Mouse (Mus musculus) spleen, adult 2 months (tissue): ENCODE measurements at regions not wholly inside any gene's neighbourhood (a gene's known extent, or its start where the extent isn't known, plus 50 kb on each side); places are given as distances from the start of the nearest gene placed in this dataset.

Experiments
- DNase-seq, 2 experiments: peaks; one replicate each; pipeline versions ENCODE4 v3.0.0 to v3.0.0-alpha.2; 2012 to 2021; ENCODE audit warnings: low spot score in 2 of 2, low read depth in 1 of 2
- H3K27ac ChIP-seq: fragments of 200-500 bp; 2 replicates; pipeline ENCODE4 v1.5.1; 2012; ENCODE audit warnings: low read length, inconsistent platforms; ENCODE audit not compliant: insufficient read depth
- H3K27me3 ChIP-seq: fragments of 200-500 bp; 2 replicates; pipeline ENCODE4 v1.6.1; 2012; ENCODE audit warnings: mild to moderate bottlenecking, moderate library complexity, low read length, inconsistent platforms; ENCODE audit not compliant: control insufficient read depth, insufficient read depth
- H3K36me3 ChIP-seq: fragments of 200-500 bp; 2 replicates; pipeline ENCODE4 v1.6.1; 2012; ENCODE audit warnings: mild to moderate bottlenecking, low read length, inconsistent platforms; ENCODE audit not compliant: control insufficient read depth, insufficient read depth
- H3K4me1 ChIP-seq: fragments of 200-500 bp; 2 replicates; pipeline ENCODE4 v1.6.1; 2011; ENCODE audit warnings: inconsistent platforms; ENCODE audit not compliant: control insufficient read depth, insufficient read depth, insufficient read length
- H3K4me3 ChIP-seq: fragments of 200-500 bp; 2 replicates; pipeline ENCODE4 v1.5.1; 2011; ENCODE audit warnings: mild to moderate bottlenecking, inconsistent platforms; ENCODE audit not compliant: insufficient read depth, insufficient read length; ENCODE audit errors: extremely low read depth
- CTCF ChIP-seq: fragments of 200-500 bp; IDR thresholded peaks from 2 replicates; pipeline ENCODE4 v1.5.1; 2011; ENCODE audit warnings: mild to moderate bottlenecking, inconsistent platforms; ENCODE audit not compliant: insufficient read depth, insufficient read length, insufficient replicate concordance; ENCODE audit errors: extremely low read depth
- POLR2A ChIP-seq: fragments of 200-500 bp; IDR thresholded peaks from 2 replicates; pipeline ENCODE4 v1.6.1; 2011; ENCODE audit warnings: low read depth, low read length, inconsistent platforms
- WGBS: fragments of 180-500 bp; shearing (Covaris S2); methylation state at CpG from one replicate; pipeline ENCODE4 v1.1.7; 2018; 5-methylcytosine and 5-hydroxymethylcytosine counted together

DNA sequence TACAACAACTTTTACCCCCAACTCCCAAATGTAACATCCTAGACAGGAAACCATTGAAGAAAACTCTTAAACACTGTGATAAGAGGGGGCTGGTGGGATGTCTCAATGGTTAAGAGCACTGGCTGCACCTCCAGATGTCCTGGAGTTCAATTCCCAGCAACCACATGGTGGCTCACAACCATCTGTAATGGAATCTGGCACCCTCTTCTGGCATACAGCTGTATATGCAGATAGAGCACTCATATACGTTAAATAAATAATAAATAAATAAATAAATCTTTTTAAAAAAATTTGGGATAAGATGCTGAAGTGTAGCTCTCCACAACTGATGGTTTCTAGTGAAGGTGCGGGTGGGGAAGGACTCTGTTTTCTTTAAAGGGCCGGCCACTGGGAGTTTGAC, 69.3 kb downstream of the Kctd15 start:
- Histone ChIP-seq H3K4me1 (no peaks in the 10 kb centered on the region), H3K4me3 (no peak overlapping the region), H3K27me3 (no peaks in the 10 kb centered on the region), H3K27ac (no peak overlapping the region), H3K36me3 (no peaks in the 10 kb centered on the region)
- no peak for DNase-seq
- WGBS: 91% methylated on average over 3 of the region's 3 CpGs
- TF ChIP-seq POLR2A: no peak
- TF ChIP-seq CTCF: no peak

DNA sequence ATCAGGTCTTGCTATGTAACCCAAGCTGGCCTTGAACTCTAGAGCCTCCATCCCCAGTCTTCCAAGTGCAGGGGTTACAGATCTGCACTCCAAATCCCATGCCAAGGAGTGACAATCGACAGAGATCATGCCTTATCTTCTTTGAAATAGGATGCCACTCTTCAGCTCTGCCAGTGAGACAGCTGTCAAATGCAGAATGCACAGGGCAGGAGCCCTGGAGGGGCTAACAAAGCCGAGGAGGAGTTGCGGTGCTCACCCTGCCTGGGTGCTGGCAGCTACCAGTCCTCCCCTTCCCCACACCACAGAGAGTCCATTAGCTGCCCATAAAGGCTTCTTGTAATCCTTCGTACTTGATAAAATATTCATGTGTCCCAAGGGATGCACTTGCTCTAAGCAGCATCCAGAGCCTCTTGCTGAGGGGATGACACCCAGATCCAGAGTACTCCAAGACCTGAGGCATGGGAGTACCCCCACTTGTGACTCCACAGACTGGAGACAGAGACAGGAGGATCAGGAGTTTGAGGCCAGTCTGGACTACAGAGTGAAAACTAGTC, 71.1 kb downstream of the Kctd15 start:
- Histone ChIP-seq H3K4me3 (no peak overlapping the region), H3K4me1 (no peaks in the 10 kb centered on the region), H3K36me3 (no peaks in the 10 kb centered on the region), H3K27me3 (no peaks in the 10 kb centered on the region), H3K27ac (no peak overlapping the region)
- TF ChIP-seq POLR2A (no peak), CTCF (no peak)
- 75% methylated on average over 4 of the region's 4 CpGs for WGBS
- DNase-seq: no peak

DNA sequence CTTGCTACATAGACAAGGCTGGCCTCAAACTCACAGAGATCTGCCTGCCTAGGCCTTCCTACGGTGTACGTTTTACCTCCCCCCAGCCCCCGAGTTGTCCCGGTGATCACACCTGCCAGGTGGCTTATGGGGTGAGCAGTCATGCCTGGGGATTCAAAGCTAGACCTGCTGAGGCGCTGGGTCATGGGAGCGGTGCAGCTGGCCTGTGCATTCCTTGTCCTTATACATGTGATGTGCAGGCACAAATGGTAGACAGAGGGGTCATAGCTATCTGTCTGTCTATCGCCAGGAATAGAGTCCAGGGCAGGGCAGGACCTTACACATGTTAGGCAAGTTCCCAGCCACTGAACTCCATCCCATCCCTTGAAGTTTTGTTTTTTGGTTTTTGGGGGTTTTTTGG, 71.7 kb downstream of the Kctd15 start:
- WGBS: 92% methylated on average over 7 of the region's 7 CpGs
- H3K4me3 ChIP-seq: no peak overlapping the region

DNA sequence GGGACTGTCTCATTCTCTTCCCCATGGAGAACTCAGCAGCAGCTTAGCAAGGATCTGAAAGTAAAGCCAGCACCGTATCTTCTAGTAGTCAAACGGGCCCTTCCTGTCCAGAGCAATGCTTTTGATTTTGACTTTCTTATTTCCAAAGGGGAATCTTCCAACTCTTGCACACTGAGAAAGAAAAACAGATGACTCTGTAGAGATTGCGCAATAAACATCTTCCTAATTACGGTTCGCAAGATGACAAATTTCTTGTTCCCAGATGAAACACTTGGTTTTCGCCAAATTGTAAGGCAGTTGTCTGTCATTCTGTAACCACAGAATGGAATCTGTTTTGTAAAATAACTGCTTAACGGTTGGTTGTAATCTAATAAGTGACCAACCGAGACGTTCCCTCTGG, 75.7 kb downstream of the Kctd15 start:
- H3K27ac ChIP-seq: no peak overlapping the region
- no peak overlapping the region for H3K4me3 ChIP-seq
- DNase-seq: no peak
- no peaks in the 10 kb centered on the region for H3K27me3 ChIP-seq
- WGBS: 91% methylated on average over 9 of the region's 9 CpGs
- TF ChIP-seq CTCF (no peak), POLR2A (no peak)
- no peaks in the 10 kb centered on the region for H3K4me1 ChIP-seq
- H3K36me3 ChIP-seq: no peaks in the 10 kb centered on the region

More for the DNA sequence above, 71.7 kb downstream of the Kctd15 start:
- no peak for DNase-seq
- H3K36me3 ChIP-seq: no peaks in the 10 kb centered on the region
- no peaks in the 10 kb centered on the region for H3K27me3 ChIP-seq
- no peak overlapping the region for H3K27ac ChIP-seq
- no peaks in the 10 kb centered on the region for H3K4me1 ChIP-seq
- no peak for TF ChIP-seq CTCF
- TF ChIP-seq POLR2A: no peak

DNA sequence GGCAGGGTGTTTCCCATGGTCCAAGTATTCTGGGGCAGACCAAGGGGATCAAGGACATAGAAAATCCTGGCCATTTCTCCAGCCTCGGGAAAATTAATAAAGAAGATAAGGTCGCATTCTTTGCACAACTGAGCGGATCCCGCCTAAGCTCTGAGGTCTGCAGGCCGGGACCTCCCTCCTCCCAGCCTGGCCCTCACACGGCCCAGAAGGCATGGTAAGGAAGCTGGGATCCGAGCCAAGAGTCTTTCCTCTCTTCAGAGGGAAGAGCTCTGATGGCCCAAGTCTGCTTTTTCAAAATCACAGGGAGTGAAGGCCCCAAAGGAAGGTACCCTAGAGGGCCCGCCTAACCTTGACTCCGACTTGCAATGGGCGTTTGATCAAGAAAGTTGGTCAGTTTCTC, 85.2 kb downstream of the Kctd15 start:
- TF ChIP-seq CTCF: no peak
- no peak for TF ChIP-seq POLR2A
- no peaks in the 10 kb centered on the region for H3K27me3 ChIP-seq
- DNase-seq: no peak
- peaks cover 2% of the 10 kb centered on the region; the same call in 1 of the 2 replicates for H3K4me1 ChIP-seq
- WGBS: 68% methylated on average over 10 of the region's 10 CpGs
- H3K27ac ChIP-seq: peak overlapping the region; percentile 25; the same call in 1 of the 2 replicates
- no peak overlapping the region for H3K4me3 ChIP-seq
- no peaks in the 10 kb centered on the region for H3K36me3 ChIP-seq

DNA sequence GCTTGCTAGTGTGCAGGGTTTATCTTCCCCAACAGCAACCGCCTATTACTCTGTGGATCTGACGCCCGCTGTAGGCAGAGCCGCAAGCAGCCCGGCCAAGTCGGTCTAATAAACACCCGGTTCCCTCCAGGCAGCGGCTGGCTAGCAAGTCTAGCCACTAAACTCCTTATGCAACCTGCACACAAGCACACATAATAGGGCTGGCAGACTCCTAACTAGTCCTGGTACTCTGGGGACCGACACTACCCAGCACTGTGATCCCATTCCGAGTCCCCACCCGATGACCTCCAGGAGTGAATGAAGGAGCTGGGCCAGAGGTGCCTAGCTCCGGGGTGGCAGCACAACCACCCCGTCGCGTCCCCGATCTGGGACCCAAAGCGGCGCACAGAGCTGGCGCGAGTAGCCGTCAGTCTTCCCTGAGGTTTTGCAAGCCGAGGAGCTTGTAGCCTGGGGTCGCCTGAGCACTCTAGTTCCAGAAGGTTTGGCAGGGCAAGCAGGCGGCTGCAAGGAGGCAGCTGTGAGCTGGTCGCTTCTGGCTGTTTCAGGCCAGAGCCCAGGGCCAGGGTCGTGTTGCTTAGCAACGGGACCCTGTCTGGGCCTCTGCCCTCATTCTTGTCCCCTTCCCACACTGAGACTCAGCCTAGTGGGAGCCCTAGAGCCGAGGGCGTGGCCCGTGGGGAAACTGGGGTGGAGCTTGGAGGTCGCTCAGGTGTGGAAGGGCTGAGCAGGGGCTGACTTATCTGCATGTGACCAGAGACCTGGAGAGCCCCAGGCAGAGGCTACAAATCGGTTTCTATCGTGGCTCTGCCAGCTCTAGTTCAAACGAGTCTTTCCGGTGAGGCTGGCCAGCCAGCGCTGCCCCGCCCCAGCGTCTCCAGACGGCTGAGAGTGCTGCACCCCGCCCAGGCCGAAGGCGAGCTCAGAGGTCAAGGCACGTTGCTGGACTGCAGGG, 86.1 kb downstream of the Kctd15 start:
- Histone ChIP-seq H3K27ac (no peak overlapping the region), H3K4me1 (peaks cover 2% of the 10 kb centered on the region; the same call in 1 of the 2 replicates), H3K4me3 (no peak overlapping the region), H3K36me3 (no peaks in the 10 kb centered on the region), H3K27me3 (no peaks in the 10 kb centered on the region)
- no peak for TF ChIP-seq POLR2A
- TF ChIP-seq CTCF: no peak
- DNase-seq: no peak
- WGBS: 11% methylated on average over 43 of the region's 43 CpGs

DNA sequence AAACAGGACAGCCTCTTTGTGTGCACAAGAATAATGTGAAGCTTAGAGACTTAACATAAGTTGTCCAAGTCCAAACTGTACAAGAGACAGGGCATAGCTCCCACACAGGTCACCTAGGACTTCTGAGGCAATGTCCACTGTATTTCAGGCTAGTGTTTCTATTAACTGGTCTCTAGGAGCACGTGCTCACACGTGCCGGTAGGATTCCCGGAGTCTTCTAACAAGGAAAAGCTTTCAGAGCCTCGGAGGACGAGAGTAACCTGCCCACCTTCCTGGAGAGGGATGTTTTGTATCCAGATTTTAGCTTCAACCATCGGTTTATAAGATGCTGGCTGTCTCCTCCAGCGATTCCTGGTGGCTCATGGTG, 86.8 kb downstream of the Kctd15 start:
- no peak for TF ChIP-seq POLR2A
- no peak for TF ChIP-seq CTCF
- Histone ChIP-seq H3K27me3 (no peaks in the 10 kb centered on the region), H3K4me3 (no peak overlapping the region), H3K27ac (no peak overlapping the region), H3K4me1 (peaks cover 2% of the 10 kb centered on the region; the same call in 1 of the 2 replicates), H3K36me3 (no peaks in the 10 kb centered on the region)
- DNase-seq: no peak
- 45% methylated on average over 8 of the region's 8 CpGs for WGBS
